Mouse (Mus musculus) splenic B cell, adult 2 months (primary cell): ENCODE measurements around the gene Sall4.
"Not testable (repeated sequence)": the region's sequence is repeated elsewhere in the genome, so short reads cannot be mapped to it uniquely, and the experiment has no call there.

Experiments used
- DNase-seq: peaks from one replicate; pipeline ENCODE4 v3.0.0-alpha.2; 2011; ENCODE audit warnings: low read depth, low spot score
- H3K27me3 ChIP-seq: 2 replicates; pipeline ENCODE4 v1.6.1; 2012; ENCODE audit warnings: mild to moderate bottlenecking, low read length, moderate library complexity, mixed read lengths; ENCODE audit not compliant: control insufficient read depth, poor library complexity, insufficient read depth, severe bottlenecking
- H3K36me3 ChIP-seq: 2 replicates; pipeline ENCODE4 v1.6.1; 2012; ENCODE audit warnings: mild to moderate bottlenecking, low read length, moderate library complexity, mixed read lengths; ENCODE audit not compliant: control insufficient read depth, poor library complexity, insufficient read depth, severe bottlenecking

Gene Sall4

DNA sequence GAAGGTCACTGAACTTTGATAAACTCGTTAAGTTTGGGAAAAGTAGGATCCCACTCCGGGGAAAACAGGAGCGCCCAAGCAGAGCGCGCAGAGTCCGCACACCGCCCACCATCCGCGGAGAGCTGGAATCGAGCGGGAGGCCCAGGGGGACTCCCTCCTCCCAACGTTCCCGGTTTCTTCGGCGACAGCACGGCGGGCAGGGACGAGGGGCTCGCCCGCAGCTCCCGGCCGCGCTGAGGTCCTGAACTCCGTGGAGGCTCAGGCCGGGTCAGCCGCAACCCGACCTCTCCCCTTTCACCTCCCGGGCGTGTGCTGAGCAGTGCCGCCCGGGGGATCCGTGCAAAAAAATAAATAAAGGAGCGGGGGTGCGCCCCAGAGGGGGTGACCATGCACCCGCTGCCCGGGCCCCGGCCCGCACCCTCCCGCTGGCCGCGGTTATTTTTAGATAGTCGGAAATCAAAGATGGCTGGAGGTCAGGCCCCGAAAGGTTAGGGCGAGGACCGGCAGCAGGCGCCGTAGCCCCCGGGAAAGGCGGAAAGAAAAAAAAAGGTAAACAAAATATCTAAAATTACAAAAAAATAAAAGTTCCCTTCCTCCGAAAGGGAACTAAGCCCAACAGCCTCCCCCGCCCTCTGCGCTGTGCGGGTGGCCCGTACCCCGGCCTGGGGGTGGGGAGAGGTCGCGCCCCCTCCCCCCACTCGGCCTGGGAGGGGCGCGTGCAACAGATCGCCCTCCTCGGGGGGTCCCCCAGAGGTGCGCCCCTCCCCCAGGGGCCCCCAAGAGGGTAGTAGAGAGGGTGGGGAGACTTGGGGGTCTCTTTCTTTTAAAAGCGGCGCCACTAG is 1.8 kb downstream of the Sall4 start:
- peaks cover 3% of the 10 kb centered on the region for H3K27me3 ChIP-seq
- DNase-seq, result no peak
- H3K36me3 ChIP-seq, result no peaks in the 10 kb centered on the region

DNA sequence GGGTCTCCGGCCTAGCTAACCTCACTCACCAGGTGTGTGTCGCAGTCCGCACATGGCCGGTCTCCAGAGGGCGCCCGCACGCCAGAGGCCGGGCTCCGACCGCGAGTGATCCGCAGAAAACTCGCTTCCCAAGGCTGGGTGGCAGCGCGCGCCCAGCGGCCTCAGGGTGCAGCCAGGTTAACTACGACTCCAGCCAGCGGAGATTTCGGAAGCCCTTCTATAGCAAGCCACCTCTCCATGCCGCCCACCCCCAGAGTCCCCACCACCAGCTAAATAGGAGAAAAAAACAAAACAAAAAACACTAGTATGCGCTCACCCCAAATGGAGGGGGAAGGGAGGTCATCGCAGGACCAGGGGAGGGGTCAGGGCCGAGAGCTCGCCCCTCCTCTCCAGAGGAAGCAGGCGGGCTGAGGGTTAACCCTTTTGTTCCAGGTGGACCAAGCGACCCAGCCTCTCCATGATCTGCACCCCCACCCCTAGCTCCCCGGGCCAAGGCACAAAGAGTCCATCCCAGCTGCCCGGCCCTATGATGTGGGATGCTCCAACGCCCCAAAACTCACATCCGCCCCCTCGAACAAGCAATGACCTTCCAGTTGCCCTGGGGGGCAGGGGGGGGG is 2.6 kb downstream of the Sall4 start:
- Histone ChIP-seq H3K27me3 (peaks cover 3% of the 10 kb centered on the region), H3K36me3 (no peaks in the 10 kb centered on the region)
- DNase-seq, result no peak

DNA sequence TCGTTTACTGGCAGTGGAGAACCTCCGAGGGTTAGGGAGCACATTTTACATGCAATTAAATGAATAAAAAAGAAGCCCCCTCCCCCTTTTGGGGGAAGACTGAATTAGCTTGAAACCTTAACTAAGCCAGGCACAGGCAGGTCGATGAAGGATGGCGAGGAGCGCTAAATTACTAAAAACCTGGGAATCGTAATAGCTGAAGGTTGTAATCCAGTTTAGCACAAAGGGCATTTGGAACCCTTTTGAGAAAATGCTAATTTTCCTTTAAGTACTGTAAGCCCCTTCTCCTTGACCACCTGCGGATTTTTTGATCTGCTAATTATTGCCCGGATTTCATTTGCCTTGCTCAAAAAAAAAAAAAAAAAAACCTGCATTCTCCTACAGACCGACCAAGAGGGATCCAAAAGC is 3.3 kb downstream of the Sall4 start:
- DNase-seq, result no peak
- Histone ChIP-seq H3K27me3 (peaks cover 3% of the 10 kb centered on the region), H3K36me3 (no peaks in the 10 kb centered on the region)

DNA sequence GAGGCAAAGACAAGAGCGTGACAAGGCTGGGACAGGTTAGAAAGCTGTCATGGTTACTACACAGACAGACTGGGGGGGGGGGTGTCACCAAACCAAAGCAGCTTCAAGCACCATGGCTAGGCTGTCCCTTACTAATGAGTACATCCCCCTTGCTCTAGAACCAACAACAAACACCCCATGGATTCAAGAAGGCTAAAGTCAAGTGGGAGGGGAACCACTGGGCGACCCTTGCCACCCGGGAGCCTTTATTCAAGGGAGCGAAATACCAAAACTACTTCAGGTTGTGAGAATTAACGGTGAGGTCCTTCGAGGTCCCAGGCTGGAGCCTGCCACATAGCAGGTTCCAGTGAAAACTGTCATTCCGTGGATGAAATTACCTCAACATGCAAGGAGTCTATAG is 4.0 kb downstream of the Sall4 start:
- peaks cover 3% of the 10 kb centered on the region for H3K27me3 ChIP-seq
- DNase-seq, result no peak
- H3K36me3 ChIP-seq, result no peaks in the 10 kb centered on the region

DNA sequence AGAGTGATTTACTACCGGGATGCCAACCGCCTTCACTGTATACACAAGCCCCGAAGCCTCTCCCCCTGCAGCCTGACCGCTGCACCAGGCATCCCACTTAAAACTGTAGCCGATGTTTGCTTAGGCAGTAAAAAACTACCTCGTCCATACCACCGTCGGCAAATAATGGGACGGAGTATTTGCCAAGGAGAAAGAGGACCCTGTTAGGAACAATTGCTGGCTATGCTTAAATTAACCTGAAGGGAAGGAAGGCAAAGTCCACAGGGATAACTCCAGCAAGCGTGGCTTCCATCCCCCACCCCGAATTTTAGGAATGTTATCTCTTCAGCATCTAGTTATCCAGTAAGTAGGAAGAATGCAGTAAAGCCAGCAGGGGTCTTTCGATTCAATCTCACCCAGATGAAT is 5.3 kb downstream of the Sall4 start:
- no peak for DNase-seq
- H3K27me3 ChIP-seq, result no peaks in the 10 kb centered on the region; the same call in 1 of the 2 replicates
- H3K36me3 ChIP-seq, result no peaks in the 10 kb centered on the region

DNA sequence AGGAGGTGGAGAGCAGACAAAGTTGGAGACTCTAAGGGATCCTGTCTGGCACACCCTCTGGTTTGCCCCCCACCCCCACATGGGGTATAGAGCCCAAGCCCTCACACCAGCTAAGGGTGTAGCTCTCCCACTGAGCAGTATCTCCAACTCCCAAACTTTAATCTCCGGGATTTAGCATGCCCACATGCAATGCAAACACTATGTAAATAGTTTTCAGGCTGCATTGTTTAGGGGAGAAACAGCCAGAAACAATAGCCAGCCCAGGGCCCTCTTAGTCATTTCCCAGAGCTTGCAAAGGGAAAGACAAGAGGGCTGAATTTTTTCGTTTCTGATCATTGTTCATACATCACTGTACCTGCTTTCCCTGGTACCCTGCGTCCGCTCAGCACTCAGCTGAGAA is 5.8 kb downstream of the Sall4 start:
- DNase-seq, result no peak
- no peaks in the 10 kb centered on the region; the same call in 1 of the 2 replicates for H3K27me3 ChIP-seq
- no peaks in the 10 kb centered on the region for H3K36me3 ChIP-seq

DNA sequence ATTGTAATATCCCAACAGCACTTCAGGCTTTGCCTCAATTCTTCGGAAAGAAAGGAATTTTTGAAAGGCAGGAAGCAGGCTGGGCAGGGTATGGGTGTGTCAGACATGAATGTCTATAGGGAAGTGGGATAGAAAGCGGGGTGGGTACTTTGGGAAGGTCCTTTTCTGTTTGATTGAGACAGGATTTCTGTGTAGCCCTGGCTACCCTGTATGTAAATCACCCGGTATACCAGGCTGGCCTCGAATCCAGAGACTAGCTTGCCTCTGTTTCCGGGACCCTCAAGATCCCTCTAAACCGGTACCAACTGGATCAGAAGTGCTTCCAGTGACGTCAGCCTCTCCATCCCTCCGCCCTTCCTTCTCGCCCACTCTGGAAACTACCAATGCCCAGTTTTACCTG is 6.6 kb downstream of the Sall4 start:
- H3K27me3 ChIP-seq, result no peaks in the 10 kb centered on the region; the same call in 1 of the 2 replicates
- no peaks in the 10 kb centered on the region for H3K36me3 ChIP-seq
- no peak for DNase-seq

DNA sequence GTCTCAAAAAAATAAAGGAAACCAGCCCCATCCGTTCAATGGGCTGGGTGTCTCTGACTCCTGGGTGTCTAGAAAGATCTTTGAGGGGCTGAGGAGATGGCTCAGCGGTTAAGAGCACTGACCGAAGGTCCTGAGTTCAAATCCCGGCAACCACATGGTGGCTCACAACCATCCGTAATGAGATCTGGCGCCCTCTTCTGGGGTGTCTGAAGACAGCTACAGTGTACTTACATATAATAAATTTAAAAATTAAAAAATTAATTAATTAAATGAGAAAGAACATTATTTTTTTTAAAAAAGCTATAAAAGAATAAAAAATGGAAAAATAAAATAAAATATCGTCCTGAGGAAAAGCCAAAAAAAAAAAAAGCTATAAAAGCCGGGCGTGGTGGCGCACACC is 23.3 kb downstream of the Sall4 start:
- H3K36me3 ChIP-seq, H3K27me3 ChIP-seq, DNase-seq: not testable (repeated sequence)

DNA sequence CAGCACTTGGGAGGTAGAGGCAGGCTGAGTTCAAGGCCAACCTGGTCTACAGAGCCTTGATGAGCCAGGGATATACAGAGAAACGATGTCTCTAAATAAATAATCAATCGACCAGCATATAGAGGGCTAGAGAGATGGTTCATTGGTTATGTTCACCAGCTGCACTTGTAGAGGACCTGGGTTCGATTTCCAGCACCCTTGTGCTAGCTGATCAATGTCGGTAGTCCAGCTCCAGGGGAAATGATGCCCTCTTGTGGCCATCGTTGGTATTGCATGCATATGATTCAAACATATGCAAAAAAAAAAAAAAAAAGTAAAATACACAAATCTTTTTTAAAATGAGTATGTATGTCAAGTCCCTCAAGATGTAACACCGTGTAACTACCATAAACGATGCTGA is 25.1 kb downstream of the Sall4 start:
- DNase-seq, result peak; percentile 53

DNA sequence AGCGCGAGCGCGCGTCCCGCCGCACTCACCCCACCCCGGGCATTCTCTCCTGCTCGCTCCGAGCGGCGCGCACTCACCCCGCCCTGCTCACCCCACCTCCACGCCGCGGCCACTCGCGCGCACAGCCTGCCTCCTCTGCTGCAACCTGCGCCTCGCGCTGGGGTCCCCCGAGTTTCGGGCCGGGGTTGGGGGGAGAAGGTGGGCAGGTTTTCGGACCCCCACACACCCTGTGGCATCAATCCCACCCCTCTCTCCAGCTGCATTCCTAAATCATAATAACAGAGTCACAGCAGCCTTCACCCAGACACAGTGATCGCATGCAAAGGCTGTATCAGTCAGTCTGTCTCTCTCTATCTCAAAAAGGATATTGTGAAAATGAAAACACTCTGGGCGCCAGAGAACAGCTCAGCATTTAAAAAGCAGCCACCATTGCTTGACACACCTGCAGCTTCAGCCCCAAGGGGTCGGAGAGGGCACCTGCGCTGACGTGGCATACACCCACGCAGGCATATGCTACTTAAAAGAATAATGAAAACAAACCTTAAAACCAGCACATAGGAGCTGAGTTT is 25.6 kb downstream of the Sall4 start, which contains the start of gene Atp9a:
Gene Atp9a, minus strand, starts transcription at position 351 of the 569 bp plus-strand sequence.
- H3K36me3 ChIP-seq, result no peaks in the 10 kb centered on the region
- H3K27me3 ChIP-seq, result no peaks in the 10 kb centered on the region; the same call in 1 of the 2 replicates
- DNase-seq, result peak; percentile 6

More for the DNA sequence above, 25.1 kb downstream of the Sall4 start:
- no peaks in the 10 kb centered on the region; the same call in 1 of the 2 replicates for H3K27me3 ChIP-seq
- no peaks in the 10 kb centered on the region for H3K36me3 ChIP-seq

DNA sequence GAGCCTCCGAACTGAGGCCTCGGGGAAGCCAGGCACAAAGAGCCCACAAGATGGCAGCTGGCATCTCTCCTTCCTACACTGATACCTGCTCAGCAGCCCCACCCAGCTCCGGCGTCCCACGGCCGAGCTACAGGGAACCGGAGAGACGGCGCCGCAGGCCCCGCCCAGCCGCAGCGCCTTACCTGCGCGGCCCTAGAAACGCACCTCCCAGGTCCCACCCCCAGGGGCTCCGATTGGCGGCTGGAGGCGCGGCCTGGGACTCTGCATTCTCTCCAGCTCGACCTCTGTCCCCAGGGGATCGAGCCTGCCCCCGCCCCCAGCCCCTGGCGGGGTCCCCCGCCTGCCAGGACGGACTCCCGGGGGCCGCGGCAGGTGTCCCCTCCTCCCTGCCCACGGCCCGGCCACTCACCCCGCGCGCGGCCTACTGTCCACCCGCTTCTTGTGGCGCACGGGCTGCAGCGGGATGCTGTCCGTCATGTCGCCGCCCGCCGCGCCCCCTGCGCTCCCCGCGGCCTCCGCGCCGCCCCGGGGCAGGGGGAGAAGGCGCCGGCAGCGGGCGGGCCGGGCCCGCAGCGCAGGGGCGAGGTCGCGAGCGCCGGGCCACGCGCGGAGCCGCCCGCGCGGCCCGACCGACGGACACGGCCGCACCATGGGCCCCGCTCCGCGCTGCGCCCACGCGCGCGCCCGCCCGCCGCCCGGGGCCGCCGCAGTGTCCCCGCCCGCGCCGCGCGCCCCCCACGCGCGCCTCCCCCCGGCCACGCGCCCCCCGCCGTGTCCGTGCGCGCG is 26.3 kb downstream of the Sall4 start:
- Histone ChIP-seq H3K27me3 (no peaks in the 10 kb centered on the region; the same call in 1 of the 2 replicates), H3K36me3 (no peaks in the 10 kb centered on the region)
- DNase-seq, result no peak

DNA sequence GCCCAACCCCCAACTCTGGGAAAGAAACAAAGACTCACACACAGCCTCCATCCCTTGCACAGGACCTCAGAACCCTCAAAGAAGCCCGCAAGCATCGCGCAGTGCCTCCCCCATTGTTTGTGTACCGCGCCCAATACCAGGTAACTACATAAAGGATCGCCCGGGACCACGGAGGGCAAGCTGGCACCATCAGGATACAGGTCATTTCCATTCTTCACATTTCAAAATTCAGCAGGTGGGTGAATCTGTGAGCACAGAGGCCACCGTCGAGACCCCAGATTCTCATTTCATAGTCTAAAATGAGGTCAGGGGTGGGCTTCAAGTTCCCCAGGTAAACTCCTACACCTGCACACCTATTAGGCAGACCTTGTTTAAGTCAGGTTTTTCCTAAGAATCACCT is 27.2 kb downstream of the Sall4 start:
- no peaks in the 10 kb centered on the region for H3K36me3 ChIP-seq
- H3K27me3 ChIP-seq, result no peaks in the 10 kb centered on the region; the same call in 1 of the 2 replicates
- DNase-seq, result no peak

DNA sequence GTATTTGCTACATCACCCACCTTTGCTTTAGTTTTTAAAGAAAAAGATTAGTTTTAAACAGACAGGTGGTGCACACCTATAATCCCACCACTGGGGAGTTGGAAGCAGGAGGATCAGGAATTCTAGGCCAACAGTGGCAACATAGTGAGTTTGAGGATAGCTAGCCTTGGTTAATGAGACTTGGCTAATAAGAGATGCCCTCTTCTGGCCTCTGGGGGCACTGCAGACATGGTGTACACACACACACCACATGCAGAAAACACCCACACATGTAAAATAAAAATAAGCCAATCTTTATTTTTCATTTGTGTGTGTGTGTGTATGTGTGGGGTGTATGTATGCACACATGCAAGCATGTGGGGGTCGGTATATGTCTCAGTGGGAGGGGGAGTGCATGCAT is 28.9 kb downstream of the Sall4 start:
- no peaks in the 10 kb centered on the region; the same call in 1 of the 2 replicates for H3K27me3 ChIP-seq
- H3K36me3 ChIP-seq, result no peaks in the 10 kb centered on the region
- no peak for DNase-seq

DNA sequence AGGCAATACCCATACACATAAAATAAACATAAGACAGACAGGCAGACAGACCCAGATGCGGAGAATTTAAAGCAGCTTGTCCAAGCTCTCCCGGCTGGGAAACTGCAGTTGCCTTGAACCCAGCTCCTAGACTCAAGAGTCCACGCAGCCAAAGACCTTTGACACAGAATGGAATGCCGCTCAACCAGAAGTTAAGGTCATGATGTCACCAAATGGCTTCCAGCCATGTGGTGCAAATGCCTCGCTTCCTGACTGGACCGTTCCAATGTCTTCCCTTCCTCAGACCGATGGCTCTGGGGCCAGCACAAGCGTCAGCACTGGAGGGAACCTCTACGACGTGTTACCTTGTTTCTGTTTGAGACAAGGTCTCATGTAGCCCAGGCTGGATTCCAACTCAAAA is 29.9 kb downstream of the Sall4 start:
- DNase-seq, result no peak
- no peaks in the 10 kb centered on the region; the same call in 1 of the 2 replicates for H3K27me3 ChIP-seq
- no peaks in the 10 kb centered on the region for H3K36me3 ChIP-seq
